9 mouse cellular contexts compared by ENCODE assay signal in genomic region chr2:35349184-35349583, GRCm38 (mm10). TPM values are rescaled to one million over a fixed set of nuclear protein-coding genes. Genes with fewer than 3 reads are reported as not detected.
A peak's percentile ranks its signal among the peaks of the same experiment; 100 is the strongest.
DNase-seq lines count a peak whose midpoint lies in the region; ATAC-seq and TF ChIP-seq lines count a peak whose summit lies in the region.
"Had no signal": no experiment of that assay in that cellular context is flagged by ENCODE, and none has a peak within 500 bp of the region (broad histone marks: within the 10 kb centered on the region; RNA-seq: fewer than 3 reads in every experiment).

No protein-coding gene starts in this region.

- H3K9me3 ChIP-seq in liver, embryonic 14.5 days (ENCODE audit: control insufficient read depth, low read length): no peaks in the 10 kb centered on the region
- no peaks in the 10 kb centered on the region for H3K9me3 ChIP-seq in midbrain, embryonic 13.5 days
- H3K9me3 ChIP-seq in midbrain, embryonic 16.5 days (replicated peaks; ENCODE audit: control insufficient read depth, low read length, poor library complexity, severe bottlenecking): no peaks in the 10 kb centered on the region

- WGBS in liver, embryonic 14.5 days (ENCODE audit: insufficient replicate concordance): 28% methylated on average over 5 of the region's 5 CpGs
- WGBS in midbrain, embryonic 13.5 days: 65% methylated on average over 5 of the region's 5 CpGs
- WGBS in midbrain, embryonic 16.5 days: 59% methylated on average over 5 of the region's 5 CpGs

- H3K4me1 ChIP-seq in liver, embryonic 14.5 days (replicated peaks; ENCODE audit: control insufficient read depth in 2 of 2, insufficient read depth in 2 of 2, low read length in 1 of 2): peaks cover 0 to 8% of the 10 kb centered on the region in 2 experiments; a peak in 1 of 4 replicates
- H3K4me1 ChIP-seq in midbrain, embryonic 13.5 days (replicated peaks): no peaks in the 10 kb centered on the region
- no peaks in the 10 kb centered on the region for H3K4me1 ChIP-seq in midbrain, embryonic 16.5 days (ENCODE audit: control insufficient read depth, insufficient read depth, low read length)

- TF ChIP-seq EP300 in liver, embryonic 14.5 days (IDR thresholded peaks at IDR 0.05; ENCODE audit: low read depth): no peak

- no peak overlapping the region for H3K9ac ChIP-seq in liver, embryonic 14.5 days (replicated peaks)
- no peak overlapping the region for H3K9ac ChIP-seq in midbrain, embryonic 13.5 days (replicated peaks)
- no peak overlapping the region for H3K9ac ChIP-seq in midbrain, embryonic 16.5 days (ENCODE audit: low read depth, low read length)

- H3K4me3 ChIP-seq in gastrocnemius, adult 2 months: no peak overlapping the region
- H3K4me3 ChIP-seq in liver, embryonic 14.5 days (ENCODE audit: insufficient read depth in 1 of 2, low read depth in 2 of 2, low read length in 2 of 2): no peak overlapping the region
- H3K4me3 ChIP-seq in midbrain, embryonic 13.5 days (replicated peaks): no peak overlapping the region
- H3K4me3 ChIP-seq in midbrain, embryonic 16.5 days (ENCODE audit: low read depth, low read length): no peak overlapping the region

- DNase-seq in gastrocnemius, adult 2 months: no peak
- DNase-seq in gastrocnemius, adult 8-10 months (ENCODE audit: low spot score in 2 of 2): no peak
- DNase-seq in 3134 (ENCODE audit: extremely low read depth, insufficient read length, low spot score) (peak; percentile 38), R1 (ENCODE audit: low read depth, low spot score) (peak; percentile 48)
- peak in 1 of 3 experiments; percentile 41 for DNase-seq in liver, embryonic 14.5 days (ENCODE audit: low read depth in 3 of 3, low spot score in 3 of 3)
- no peak for DNase-seq in ovary, postnatal 36 days (ENCODE audit: low spot score)

- no peak overlapping the region for H3K27ac ChIP-seq in gastrocnemius, adult 2 months
- H3K27ac ChIP-seq in liver, embryonic 14.5 days: no peak overlapping the region
- H3K27ac ChIP-seq in midbrain, embryonic 13.5 days: no peak overlapping the region
- H3K27ac ChIP-seq in midbrain, embryonic 16.5 days (ENCODE audit: low read length): no peak overlapping the region

- H3K27me3 ChIP-seq in liver, embryonic 14.5 days (ENCODE audit: control insufficient read depth, insufficient read depth, low read length): no peaks in the 10 kb centered on the region
- no peaks in the 10 kb centered on the region for H3K27me3 ChIP-seq in midbrain, embryonic 13.5 days
- no peaks in the 10 kb centered on the region for H3K27me3 ChIP-seq in midbrain, embryonic 16.5 days (ENCODE audit: control insufficient read depth, insufficient read depth, low read depth, low read length)

- peak; percentile 75 for TF ChIP-seq CTCF in gastrocnemius, adult 2 months (IDR thresholded peaks at IDR 0.05)
- peak; percentile 77 for TF ChIP-seq CTCF in liver, embryonic 14.5 days (IDR thresholded peaks at IDR 0.05; ENCODE audit: low read depth)

- H3K4me2 ChIP-seq in liver, embryonic 14.5 days (ENCODE audit: low read depth): no peak overlapping the region
- H3K4me2 ChIP-seq in midbrain, embryonic 13.5 days (replicated peaks): no peak overlapping the region
- H3K4me2 ChIP-seq in midbrain, embryonic 16.5 days (ENCODE audit: low read length): no peak overlapping the region

- ATAC-seq in liver, embryonic 14.5 days (ENCODE audit: insufficient read depth): 0 out of 2 replicates have a peak, but pooled peaks have one; percentile 31
- no peak for ATAC-seq in midbrain, embryonic 13.5 days
- ATAC-seq in midbrain, embryonic 16.5 days: no peak

- no peaks in the 10 kb centered on the region for H3K36me3 ChIP-seq in liver, embryonic 14.5 days (replicated peaks; ENCODE audit: control insufficient read depth, insufficient read depth, low read depth)
- no peaks in the 10 kb centered on the region for H3K36me3 ChIP-seq in midbrain, embryonic 13.5 days
- H3K36me3 ChIP-seq in midbrain, embryonic 16.5 days (ENCODE audit: control insufficient read depth, insufficient read depth, low read length): no peaks in the 10 kb centered on the region

- intact Hi-C loops in gastrocnemius, adult 2 months (cut with DNase I): loop anchor here (1.0 to 2.0 kb wide), 2 partner anchors 48 to 51 kb away; partner anchors contain the start of gene 4930402F06Rik

RNA-seq across cellular contexts. Expression of gene Stom, which starts 12.4 kb away (rescaled TPM):
- 10 to 100 TPM; 17.1 to 30.1 TPM for total RNA-seq in gastrocnemius, adult 2 months (2021)
- total RNA-seq in gastrocnemius, adult 8-10 months (2022): 10 to 100 TPM; 25.3 to 27.8 (median 26.6) TPM
- 68.4 and 77.0 TPM in 2 replicates for polyA plus RNA-seq in liver, embryonic 14.5 days (2012; rRNA removed)
- polyA plus RNA-seq in liver, embryonic 14.5 days (2014; fragmentation: Nextera tagmentation; extraction: Ambion mirVana): 149 and 166 TPM in 2 replicates
- polyA plus RNA-seq in midbrain, embryonic 13.5 days (2015; fragmentation: Nextera tagmentation; extraction: Ambion mirVana): 9.4 and 9.7 TPM in 2 replicates
- polyA plus RNA-seq in midbrain, embryonic 16.5 days (2015; fragmentation: Nextera tagmentation; extraction: Ambion mirVana): 14.5 and 17.6 TPM in 2 replicates

RNA-seq across cellular contexts. Expression of gene 4930568D16Rik, which starts 18.3 kb away (rescaled TPM):
- not detected for total RNA-seq in gastrocnemius, adult 2 months (2021)
- total RNA-seq in gastrocnemius, adult 8-10 months (2022): not detected
- polyA plus RNA-seq in liver, embryonic 14.5 days (2012; rRNA removed): not detected in 2 replicates
- not detected in 2 replicates for polyA plus RNA-seq in liver, embryonic 14.5 days (2014; fragmentation: Nextera tagmentation; extraction: Ambion mirVana)
- polyA plus RNA-seq in midbrain, embryonic 13.5 days (2015; fragmentation: Nextera tagmentation; extraction: Ambion mirVana): not detected in 2 replicates
- not detected in 2 replicates for polyA plus RNA-seq in midbrain, embryonic 16.5 days (2015; fragmentation: Nextera tagmentation; extraction: Ambion mirVana)
- total RNA-seq: left cerebral cortex, postnatal 25 days had no signal

RNA-seq across cellular contexts. Expression of gene 4930402F06Rik, which starts 47.8 kb away (rescaled TPM):
- not detected for total RNA-seq in gastrocnemius, adult 2 months (2021)
- not detected for total RNA-seq in gastrocnemius, adult 8-10 months (2022)
- polyA plus RNA-seq in liver, embryonic 14.5 days (2012; rRNA removed): not detected in 2 replicates
- not detected in 2 replicates for polyA plus RNA-seq in liver, embryonic 14.5 days (2014; fragmentation: Nextera tagmentation; extraction: Ambion mirVana)
- polyA plus RNA-seq in midbrain, embryonic 13.5 days (2015; fragmentation: Nextera tagmentation; extraction: Ambion mirVana): not detected in 2 replicates
- not detected in 2 replicates for polyA plus RNA-seq in midbrain, embryonic 16.5 days (2015; fragmentation: Nextera tagmentation; extraction: Ambion mirVana)
- total RNA-seq: left cerebral cortex, postnatal 25 days had no signal

Comparison
In these comparisons a context has a peak if more than half of its experiments do, and no peak if none do; other contexts are left out.
1. DNase-seq: peak in 3134 (single experiment) and R1 (single experiment); none in gastrocnemius, adult 2 months (single experiment), gastrocnemius, adult 8-10 months (0 of 2) and ovary, postnatal 36 days (single experiment).